Mouse (Mus musculus) frontal cortex, postnatal 10 days (tissue): Measurements from ENCODE around the gene Chrna9.

Source experiments
- DNase-seq, 2 experiments: peaks; one replicate each; pipeline ENCODE4 v3.0.0; 2022; ENCODE audit warnings: low spot score in 2 of 2, mixed read lengths in 1 of 2

Gene Chrna9

GRCm38 (mm10) chr5:66008245-66008967 lies 73.7 kb downstream of the Chrna9 start:
- no peak for DNase-seq

GRCm38 (mm10) chr5:66013999-66014398 lies 79.3 kb downstream of the Chrna9 start:
- no peak for DNase-seq

GRCm38 (mm10) chr5:66014437-66014836 lies 79.7 kb downstream of the Chrna9 start:
- DNase-seq, result no peak

- DNase-seq, result no peak
Measured at GRCm38 (mm10) chr5:66015449-66015961, 80.8 kb downstream of the Chrna9 start.

GRCm38 (mm10) chr5:66026796-66027195 lies 92.1 kb downstream of the Chrna9 start:
- DNase-seq, result no peak
